Mouse (Mus musculus) lung, postnatal 0 days (tissue): ENCODE results near the gene Ccser1.

Source experiments
- CTCF ChIP-seq: IDR thresholded peaks from 2 replicates; pipeline ENCODE4 v1.5.1; 2016; ENCODE audit warnings: antibody characterized with exemption, mild to moderate bottlenecking
- EP300 ChIP-seq: IDR thresholded peaks from 2 replicates; pipeline ENCODE4 v1.6.1; 2016; ENCODE audit warnings: antibody characterized with exemption, mild to moderate bottlenecking, control low read depth

- no peak for TF ChIP-seq EP300
- TF ChIP-seq CTCF: no peak
Measured at GRCm38 (mm10) chr6:61427490-61427889, 247.4 kb downstream of the Ccser1 start.
